Mouse (Mus musculus) mouse embryonic stem cell (cell line): Measurements from ENCODE around the gene BC067074.

Source experiments
- in situ Hi-C, 2 experiments: fragments of 300-500 bp; cut with MboI; formaldehyde crosslinking; loops; 1 replicate in 1 of 2; 3 replicates in 1 of 2; pipeline ENCODE4 v1.14.3; 2019 to 2020; ENCODE audit warnings: low sequenced_read_pairs in 2 of 2, low pct_unique_long_range_greater_than_20kb in 1 of 2, mixed read lengths in 1 of 2; ENCODE audit not compliant: unreplicated experiment in 1 of 2

BC067074 gene

DNA sequence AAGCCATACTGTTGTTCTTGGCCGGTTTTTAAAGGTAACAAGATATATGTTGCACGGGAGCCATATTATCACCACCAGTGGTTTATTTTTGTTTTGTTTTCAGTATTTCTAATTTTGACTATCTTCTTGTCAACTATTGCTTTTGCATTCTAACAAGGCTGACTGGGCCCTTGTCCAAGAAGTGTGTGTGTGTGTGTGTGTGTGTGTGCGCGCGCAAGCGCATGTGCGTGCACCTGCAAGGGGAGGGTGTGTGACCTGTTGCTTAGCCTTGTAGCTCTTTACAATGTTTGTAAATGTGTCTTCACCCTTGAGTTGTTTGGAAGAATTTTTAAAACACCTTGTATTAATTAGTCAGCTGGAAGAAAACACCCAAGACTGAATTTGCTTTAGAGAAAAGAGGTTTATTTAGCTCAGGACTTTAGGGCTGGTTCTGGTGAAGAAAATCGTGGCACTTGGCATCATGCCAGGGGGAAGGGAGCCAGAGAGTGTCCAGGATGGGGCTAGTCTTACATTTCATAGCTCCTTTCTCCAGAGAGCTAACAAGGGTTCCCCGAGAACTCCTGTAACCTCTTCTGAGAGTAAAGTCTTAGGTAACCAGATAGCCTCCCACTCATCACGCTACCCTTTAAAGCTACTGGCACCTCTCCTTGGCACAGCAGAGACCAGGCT lies 3.0 kb downstream of the BC067074 start:
- in situ Hi-C loops: no loop called here

DNA sequence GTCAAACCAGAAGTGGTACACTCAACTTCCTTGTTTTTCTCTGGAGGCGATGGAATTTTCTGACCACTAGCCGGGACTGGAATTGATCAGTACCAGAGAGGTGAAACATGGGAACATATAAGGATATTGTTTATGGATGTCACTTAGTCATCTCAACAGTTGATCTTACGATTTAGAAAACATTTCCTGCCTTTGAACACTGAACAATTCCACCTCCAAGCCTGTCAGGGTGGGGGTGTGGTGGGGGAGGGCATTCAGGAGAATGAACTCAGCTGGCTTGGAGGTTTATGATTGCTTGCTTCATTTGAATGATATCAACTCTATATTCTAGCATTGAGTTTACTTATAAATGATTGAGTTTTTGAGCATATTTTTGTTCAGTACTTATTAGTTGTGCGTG lies 13.6 kb downstream of the BC067074 start:
- in situ Hi-C loops: no loop called here

DNA sequence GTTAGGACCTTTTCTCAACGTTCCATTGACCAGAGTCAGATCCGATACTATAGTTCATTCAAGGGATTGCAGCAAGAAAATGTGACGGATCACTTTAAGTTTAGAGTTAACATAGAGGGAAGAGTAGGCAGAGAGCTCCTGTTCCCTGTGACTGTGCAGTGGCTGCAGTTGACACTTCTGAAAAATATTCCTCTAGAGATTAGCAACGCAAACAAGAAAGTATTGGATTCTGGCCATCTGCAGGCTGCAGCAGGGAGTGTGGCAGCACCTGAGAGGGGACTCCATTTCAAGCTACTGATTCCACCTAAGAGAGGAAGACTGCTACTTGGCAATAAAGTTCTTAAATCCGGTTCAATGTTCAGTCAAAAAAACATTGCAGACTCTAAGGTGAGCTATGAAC lies 26.6 kb downstream of the BC067074 start:
- in situ Hi-C loops: loop anchor here in 1 of 2 experiments (10.0 kb wide), 1 partner anchor 315 kb away; no protein-coding TSS in a partner anchor

DNA sequence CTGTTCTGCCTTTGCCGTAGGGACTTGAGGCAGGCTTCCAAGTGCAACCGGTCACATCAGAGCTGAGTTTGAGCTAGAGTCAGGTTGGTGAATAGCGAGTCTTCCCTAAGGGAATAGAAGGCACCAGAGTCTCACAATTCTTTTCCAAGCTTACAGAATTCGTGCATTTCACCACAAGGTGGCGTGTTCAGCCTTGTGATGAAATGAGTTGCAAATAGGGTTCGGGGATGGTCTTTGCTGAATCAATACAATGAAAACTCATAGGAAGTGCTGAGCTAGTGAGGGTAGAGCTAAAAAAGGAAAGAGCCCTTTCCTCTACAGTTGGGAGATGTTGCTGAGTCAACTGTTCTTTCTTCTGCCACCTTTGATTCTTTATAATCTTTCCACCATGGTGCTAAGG lies 29.0 kb downstream of the BC067074 start:
- in situ Hi-C loops: no loop called here

DNA sequence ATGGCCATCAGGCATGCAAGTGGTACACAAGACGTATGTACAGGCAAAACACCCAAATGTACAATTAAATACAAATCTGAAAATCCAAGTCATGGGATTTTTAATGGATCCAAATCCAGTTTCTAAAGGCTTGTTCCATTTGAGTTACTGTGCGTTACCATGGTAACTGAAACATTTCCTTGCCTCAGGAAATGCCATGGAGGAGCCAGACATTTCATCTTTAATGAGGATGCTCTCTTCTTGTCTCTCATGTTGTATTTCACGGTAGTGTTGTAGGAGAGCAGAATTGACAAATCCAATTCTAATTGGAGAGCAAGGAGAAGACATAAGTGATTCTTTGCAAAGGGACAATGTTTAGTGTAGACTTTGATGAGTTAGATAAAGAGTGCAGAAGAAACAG lies 31.3 kb downstream of the BC067074 start:
- in situ Hi-C loops: no loop called here

DNA sequence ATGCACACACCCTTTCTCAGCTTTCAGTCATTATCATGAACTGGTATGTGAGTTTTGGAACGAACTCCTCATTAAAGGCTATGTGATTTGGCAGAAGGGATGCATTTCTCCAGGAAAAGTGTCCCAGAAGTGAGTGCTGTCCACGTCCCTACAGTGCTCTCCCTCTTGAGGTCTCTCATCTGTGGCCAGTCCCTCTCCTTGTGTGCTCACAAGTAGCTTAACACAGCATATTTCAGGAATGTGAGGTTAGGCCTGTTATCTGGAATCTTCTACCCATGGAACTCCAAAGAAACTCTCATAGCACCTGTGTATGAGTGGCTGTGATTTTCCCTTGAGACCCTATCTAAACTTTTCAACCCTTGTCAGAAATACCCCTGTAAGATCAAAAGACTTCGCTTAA lies 32.7 kb downstream of the BC067074 start:
- in situ Hi-C loops: no loop called here

DNA sequence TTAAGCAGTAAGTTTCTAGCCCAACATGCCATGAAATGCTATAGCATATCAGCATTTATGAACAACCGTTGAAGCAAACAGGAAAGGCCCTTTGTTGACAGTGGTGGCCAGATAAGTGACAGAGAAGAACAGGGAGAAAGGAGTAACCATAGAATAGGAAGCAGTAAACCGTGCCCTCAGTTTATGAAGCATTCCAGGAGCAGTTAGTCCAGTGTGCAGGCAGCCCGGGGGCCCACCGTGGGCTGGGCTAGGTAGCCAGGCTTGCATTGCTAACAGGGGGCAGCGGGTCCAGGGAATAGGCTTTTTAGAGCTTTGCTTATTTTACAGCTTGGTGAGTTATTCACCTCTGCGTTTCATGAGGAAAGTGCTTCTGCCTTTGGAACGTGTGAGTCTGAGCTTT lies 39.3 kb downstream of the BC067074 start:
- in situ Hi-C loops: no loop called here

DNA sequence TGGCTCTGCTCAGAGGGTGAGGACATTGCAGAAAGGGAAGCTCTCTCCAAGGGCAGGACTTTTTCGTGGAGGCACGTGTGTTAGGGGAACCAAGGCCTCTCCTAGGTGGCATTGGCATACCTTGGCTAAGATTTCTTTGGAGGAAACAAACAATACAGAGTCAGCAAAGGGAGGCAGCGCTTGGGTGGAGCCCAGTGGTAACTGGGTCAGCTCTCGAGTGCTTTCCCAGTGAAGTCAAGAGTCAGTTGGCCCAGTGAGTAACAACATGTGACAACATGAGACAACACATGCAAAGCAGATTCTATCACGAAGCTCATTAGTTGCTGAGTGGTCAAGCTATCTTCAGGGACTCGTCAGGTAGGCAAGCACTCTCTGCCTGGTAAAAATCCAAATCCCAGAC lies 40.4 kb downstream of the BC067074 start:
- in situ Hi-C loops: no loop called here

DNA sequence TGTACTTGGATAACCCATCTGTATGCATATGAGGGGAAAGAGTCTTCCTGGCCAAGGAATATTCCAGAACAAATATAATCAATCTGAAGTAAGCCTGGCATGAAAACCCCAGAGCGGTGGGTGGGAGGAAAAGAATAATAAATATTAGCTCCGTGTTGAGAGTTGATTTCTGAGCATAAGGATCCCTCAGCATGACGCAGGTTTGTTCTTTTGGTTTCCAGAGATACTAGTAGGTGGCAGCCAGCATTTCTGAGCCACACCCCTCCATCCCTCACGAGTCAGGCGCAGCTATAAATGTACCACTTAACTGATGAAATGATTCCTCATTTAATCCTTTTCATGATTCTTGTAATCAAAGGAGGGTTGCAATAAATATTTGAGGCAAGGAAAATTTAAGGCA lies 41.0 kb downstream of the BC067074 start:
- in situ Hi-C loops: no loop called here

DNA sequence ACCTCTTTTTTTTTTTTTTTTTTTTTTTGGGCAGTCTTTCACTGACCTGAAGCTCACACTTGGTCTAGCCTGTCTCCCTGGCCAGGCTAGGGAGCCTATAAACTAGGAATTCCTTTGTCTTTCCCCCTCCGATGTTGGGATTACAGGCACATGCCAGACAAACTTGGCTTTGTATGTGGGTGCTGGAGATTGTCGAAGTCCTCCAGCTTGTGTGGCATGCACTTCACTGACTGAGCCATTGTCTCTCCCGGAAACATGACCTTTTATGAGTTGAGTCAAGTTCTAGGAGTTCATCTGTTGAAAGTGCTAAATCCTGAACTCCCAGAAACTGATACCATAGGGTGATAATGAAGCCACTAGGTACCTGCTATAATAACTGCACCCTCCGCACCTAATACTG lies 41.8 kb downstream of the BC067074 start:
- in situ Hi-C loops: no loop called here

DNA sequence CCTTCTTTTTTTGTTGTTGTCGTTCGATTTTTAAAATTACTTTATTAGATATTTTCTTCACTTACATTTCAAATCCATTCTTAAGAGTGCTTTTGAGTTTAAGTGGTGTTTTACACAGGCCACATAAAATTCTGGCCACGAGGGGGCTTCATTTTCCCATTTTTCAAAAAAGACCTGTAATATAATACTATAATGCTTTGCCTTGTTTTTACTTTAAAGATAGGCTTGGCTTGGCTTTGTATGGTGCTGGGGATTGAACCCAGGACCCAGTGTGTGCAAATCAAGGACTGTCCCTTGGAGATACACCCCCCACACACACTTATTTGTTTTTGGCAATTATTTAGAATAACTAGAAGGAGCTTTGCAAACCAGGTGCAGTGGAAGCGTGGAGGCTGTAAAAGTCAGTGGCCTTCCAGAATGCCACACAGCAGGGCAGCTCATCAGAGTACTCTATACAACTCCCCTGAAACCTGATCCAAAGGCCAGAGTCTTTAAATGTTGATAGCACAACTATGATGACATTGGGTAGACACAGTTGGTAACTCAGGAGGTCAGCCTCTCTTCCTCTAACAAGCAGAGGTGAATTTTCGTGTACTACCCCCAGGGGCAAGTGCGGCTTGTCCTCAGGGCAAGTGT lies 44.4 kb downstream of the BC067074 start:
- in situ Hi-C loops: no loop called here

DNA sequence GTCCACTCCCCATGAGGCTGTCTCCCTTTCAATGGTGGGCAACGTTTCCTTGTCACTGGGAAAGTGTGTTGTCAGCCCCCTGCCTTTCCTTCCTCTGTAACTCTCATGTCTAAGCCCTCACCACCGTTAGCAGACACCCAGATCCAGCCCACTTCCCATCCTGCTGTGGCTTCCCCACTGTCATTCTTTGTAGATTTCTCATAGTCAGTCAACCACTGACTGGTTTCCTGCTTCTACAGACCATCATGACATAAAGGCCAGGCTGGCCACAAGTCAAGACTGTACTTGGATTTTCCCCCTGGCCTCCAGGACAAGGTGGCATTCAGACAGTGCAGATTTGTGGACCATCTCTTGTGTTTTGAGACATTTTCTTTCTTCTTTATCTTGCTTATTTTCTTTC lies 47.7 kb downstream of the BC067074 start:
- in situ Hi-C loops: loop anchor here in 1 of 2 experiments (10.0 kb wide), 1 partner anchor 274 kb away; the partner anchor contains the start of gene Snx18

DNA sequence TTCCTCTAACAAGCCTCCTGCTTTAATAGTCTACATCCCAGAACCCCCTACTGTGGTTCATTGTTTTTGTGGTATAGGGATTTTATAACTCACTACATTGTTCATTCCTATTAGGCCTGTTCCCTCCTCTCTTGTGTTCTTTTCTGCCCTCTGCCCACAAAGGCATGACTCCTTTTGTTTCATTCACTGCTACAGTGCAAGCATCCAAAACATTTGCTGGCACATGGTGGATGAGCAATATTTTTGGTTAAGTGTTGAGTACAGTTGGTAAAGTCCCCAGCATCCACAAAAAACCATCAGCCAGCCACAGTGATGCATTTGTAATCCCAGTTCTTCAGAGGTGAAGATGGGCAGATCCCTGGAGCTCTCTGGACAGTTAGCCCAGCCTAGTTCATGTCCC lies 48.2 kb downstream of the BC067074 start:
- in situ Hi-C loops: loop anchor here in 1 of 2 experiments (10.0 kb wide), 1 partner anchor 274 kb away; the partner anchor contains the start of gene Snx18

DNA sequence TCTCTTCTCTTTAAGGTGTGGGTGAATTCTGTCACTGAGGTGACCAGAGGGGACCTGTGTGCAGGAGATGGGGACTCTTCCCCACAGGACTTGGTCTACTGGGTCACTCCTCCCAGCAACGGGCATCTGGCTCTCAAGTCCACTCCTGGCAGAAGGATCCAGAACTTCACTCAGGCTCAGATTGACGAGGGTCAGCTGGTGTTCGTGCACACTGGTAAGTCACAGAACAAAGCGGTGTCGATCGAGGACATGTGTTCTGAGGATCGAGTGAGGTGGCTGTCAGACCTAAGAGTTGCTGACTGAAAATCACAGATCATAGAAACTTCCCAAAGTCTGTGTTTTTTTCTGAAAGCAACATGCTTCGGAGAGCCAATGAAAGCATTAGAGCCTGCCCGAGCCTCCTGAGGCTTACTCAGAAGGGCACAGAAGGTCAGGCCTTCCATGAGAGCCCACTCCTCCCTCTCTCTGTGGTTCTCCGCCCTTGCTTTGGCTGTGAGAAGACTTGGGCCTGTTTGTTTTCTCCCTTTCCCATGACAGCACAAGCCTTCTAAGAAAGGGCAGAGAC lies 49.5 kb downstream of the BC067074 start:
- in situ Hi-C loops: loop anchor here in 1 of 2 experiments (10.0 kb wide), 1 partner anchor 272 kb away; the partner anchor contains the start of gene Snx18

DNA sequence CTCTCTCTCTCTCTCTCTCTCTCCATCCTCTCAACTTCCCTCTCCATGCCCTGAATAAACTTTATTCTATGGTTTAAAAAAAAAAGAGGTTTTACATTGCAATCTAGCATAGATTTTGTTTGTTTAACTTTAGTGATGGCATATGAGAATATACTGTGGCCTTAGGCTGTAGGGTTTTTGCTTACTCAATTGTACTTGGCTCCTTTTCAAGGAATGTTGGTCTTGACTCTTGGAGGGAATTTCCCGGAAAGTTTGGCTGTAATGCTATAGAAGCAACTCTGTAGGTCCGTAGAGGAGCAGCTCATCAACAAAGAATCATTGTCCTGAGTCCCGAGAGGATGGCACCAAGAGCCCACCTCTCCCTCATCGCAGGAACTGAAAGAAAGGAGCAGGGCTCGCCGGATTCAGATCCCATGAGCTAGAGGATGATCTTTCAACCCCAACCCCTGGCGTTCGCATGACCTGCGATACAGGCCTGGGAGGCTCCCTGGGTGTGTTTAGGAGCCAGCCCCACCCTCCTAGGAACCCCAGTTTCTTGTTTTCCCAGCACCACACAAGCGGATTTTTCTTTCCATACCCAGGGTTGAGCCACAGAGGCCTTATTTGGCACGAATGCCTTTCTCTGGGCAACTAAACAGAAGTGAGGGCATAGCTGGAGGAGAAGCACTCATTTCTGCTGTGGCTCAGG lies 57.9 kb downstream of the BC067074 start:
- in situ Hi-C loops: no loop called here

DNA sequence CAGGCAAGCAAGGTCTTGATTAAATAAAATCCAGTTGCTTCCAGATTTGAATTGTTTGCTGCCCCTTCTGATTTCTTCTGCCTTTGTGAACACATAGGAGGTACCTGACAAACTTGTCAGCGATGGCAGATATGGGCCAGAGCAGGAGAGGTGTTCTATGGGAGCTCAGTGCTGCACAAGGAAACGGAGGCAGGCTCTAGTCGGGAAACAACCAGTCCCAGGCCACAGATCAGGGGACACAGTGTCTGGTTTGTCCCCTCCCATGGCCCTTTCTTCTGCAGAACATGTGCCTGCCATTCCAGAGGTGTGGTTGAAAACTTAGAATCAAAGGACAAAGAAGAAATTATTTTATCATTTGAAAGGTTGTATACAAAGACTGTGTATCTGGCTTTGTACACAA lies 60.6 kb downstream of the BC067074 start:
- in situ Hi-C loops: no loop called here

DNA sequence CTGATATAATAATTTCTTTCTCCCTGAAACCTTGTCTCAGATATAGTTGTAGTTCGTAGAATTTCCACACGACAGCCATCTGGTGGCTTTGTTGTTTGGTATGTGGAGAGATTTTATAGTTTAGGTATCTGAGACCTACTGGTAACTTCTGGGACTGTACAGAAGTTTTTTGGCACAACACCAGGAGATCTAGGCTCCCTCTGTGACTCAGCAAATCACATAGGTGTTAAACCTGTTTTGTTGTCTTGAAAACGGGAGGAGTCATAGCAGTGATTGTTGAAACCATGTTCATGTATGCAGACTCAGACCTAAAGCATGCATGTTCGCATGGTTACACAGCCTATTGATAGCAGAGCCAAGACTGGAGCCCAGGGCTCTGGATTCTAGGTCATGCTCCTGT lies 61.0 kb downstream of the BC067074 start:
- in situ Hi-C loops: no loop called here

DNA sequence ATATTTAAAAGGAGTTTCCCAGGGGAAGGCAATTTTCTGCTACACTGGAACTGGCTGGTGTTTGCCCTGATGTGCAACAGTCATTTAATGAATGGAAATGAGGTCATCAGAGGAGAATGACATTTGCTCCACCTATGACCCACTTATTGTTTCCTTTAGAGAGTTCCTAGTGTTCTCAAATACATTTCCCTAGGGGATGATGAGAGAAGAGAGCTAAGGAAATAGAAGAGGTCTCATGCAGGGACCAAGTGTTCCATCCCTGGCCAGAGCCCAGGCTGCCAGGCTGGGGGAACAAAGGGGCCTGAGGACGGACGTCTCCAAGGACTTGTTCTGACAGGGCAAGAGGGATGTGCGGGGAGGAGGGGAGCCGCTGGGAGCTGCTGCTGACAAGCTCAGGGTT lies 62.1 kb downstream of the BC067074 start:
- in situ Hi-C loops: no loop called here

DNA sequence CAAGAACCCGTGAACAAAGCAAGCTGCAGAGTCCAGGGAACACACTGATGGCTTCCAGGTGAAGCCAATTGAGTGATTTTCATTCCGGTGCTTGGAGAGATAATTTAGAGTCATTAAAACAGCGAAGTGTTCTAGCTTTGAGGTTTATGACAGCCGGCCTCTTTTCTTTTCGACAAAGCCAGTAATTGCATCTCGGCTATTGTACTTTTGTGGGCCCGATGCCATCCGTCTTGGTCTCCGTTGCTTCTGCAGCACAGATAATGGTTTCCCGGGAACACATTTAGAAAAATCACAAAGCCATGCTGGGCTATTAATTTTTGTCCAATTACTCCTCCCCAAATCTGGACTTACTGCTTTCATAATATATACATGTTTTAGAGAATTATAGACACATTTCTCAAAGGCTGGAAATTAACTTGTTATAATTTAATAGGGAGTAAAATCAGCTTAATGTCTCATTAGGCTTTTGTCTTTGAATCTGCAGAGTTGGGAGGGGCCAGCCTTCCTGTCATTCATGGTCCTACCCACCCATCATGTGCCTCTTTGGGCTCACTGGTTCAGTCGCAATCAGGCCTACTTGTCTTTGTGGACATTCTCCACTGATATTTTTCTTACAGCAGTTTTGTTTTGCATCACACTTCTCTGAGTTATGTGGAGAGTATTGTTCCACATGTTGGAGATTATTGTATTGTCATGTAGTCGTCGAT lies 64.6 kb downstream of the BC067074 start:
- in situ Hi-C loops: no loop called here
